Mouse (Mus musculus) MEL (cell line): Measurements from ENCODE around the gene Mynn. TPM values are rescaled to one million over a fixed set of nuclear protein-coding genes. Genes with fewer than 3 reads are reported as not detected.

Experiments used
- DNase-seq: peaks from one replicate; pipeline ENCODE4 v3.0.0; 2011; ENCODE audit warnings: low read depth, low spot score
- H3K27ac ChIP-seq: 2 replicates; pipeline ENCODE4 v1.5.1; 2012; ENCODE audit warnings: low read depth, mild to moderate bottlenecking, control low read depth, low read length, moderate library complexity; ENCODE audit not compliant: control insufficient read depth
- H3K27me3 ChIP-seq, 2 experiments: fragments of 150-350 bp in 1 of 2; sonication (generic) in 1 of 2; 2 replicates each; pipeline ENCODE4 v1.6.1; 2012; ENCODE audit warnings: low read length in 2 of 2, mild to moderate bottlenecking in 2 of 2, improper control_type of control experiment in 1 of 2, moderate library complexity in 1 of 2; ENCODE audit not compliant: insufficient read depth in 2 of 2, control insufficient read depth in 1 of 2
- H3K36me3 ChIP-seq, 2 experiments: 2 replicates each; pipeline ENCODE4 v1.6.1; 2012 to 2014; ENCODE audit warnings: low read length in 2 of 2, improper control_type of control experiment in 1 of 2, inconsistent platforms in 1 of 2, mild to moderate bottlenecking in 1 of 2; ENCODE audit not compliant: insufficient read depth in 2 of 2, control insufficient read depth in 1 of 2
- H3K4me1 ChIP-seq, 2 experiments: fragments of 150-350 bp in 1 of 2; sonication (generic) in 1 of 2; 2 replicates each; pipeline ENCODE4 v1.6.1; 2012; ENCODE audit warnings: low read length in 2 of 2, improper control_type of control experiment in 1 of 2, mild to moderate bottlenecking in 1 of 2; ENCODE audit not compliant: insufficient read depth in 2 of 2, control insufficient read depth in 1 of 2
- H3K4me3 ChIP-seq, 2 experiments: fragments of 150-350 bp in 1 of 2; sonication (generic) in 1 of 2; 2 replicates each; pipeline ENCODE4 v1.5.1; 2012; ENCODE audit warnings: low read depth in 2 of 2, low read length in 2 of 2, mild to moderate bottlenecking in 2 of 2, moderate library complexity in 2 of 2, control low read depth in 1 of 2, improper control_type of control experiment in 1 of 2; ENCODE audit not compliant: control insufficient read depth in 1 of 2, insufficient read depth in 1 of 2
- H3K79me2 ChIP-seq: 2 replicates; pipeline ENCODE4 v1.6.1; 2012; ENCODE audit warnings: mild to moderate bottlenecking, low read length, moderate library complexity; ENCODE audit not compliant: control insufficient read depth, poor library complexity, insufficient read depth
- H3K9ac ChIP-seq: 2 replicates; pipeline ENCODE4 v1.6.1; 2012; ENCODE audit warnings: low read depth, mild to moderate bottlenecking, control low read depth, low read length, moderate library complexity; ENCODE audit not compliant: control insufficient read depth, poor library complexity, severe bottlenecking
- H3K9me3 ChIP-seq: fragments of 150-350 bp; sonication (generic); replicated peaks from 2 replicates; pipeline ENCODE4 v1.6.1; 2012; ENCODE audit warnings: mild to moderate bottlenecking, low read length, improper control_type of control experiment, moderate library complexity; ENCODE audit not compliant: insufficient read depth
- CTCF ChIP-seq, 3 experiments: IDR thresholded peaks in 2 of 3; conservative IDR thresholded peaks in 1 of 3; 2 replicates each; pipeline ENCODE4 v1.5.1; 2011 to 2012; ENCODE audit warnings: low read length in 3 of 3, low read depth in 2 of 3, mild to moderate bottlenecking in 2 of 3, improper control_type of control experiment in 1 of 3, inconsistent platforms in 1 of 3, mixed read lengths in 1 of 3, moderate library complexity in 1 of 3; ENCODE audit not compliant: control insufficient read depth in 1 of 3, insufficient read depth in 1 of 3, poor library complexity in 1 of 3, severe bottlenecking in 1 of 3
- ELF1 ChIP-seq: IDR thresholded peaks from 2 replicates; pipeline ENCODE4 v1.6.1; 2014; ENCODE audit warnings: low read depth, mild to moderate bottlenecking, inconsistent platforms, low read length, improper control_type of control experiment, moderate library complexity
- GABPA ChIP-seq: IDR thresholded peaks from 2 replicates; pipeline ENCODE4 v1.6.1; 2012; ENCODE audit warnings: low read depth, mild to moderate bottlenecking, inconsistent platforms, low read length, improper control_type of control experiment, moderate library complexity
- JUND ChIP-seq: IDR thresholded peaks from 2 replicates; pipeline ENCODE4 v1.6.1; 2011; ENCODE audit warnings: low read depth, mild to moderate bottlenecking, improper control_type of control experiment, low read length
- MXI1 ChIP-seq: IDR thresholded peaks from 2 replicates; pipeline ENCODE4 v1.6.1; 2011; ENCODE audit warnings: mild to moderate bottlenecking, low read depth, low read length, improper control_type of control experiment
- MYB ChIP-seq: IDR thresholded peaks from 2 replicates; pipeline ENCODE4 v1.6.1; 2011; ENCODE audit warnings: mild to moderate bottlenecking, low read depth, low read length, improper control_type of control experiment
- POLR2AphosphoS2 ChIP-seq: IDR thresholded peaks from 2 replicates; pipeline ENCODE4 v1.6.1; 2011; ENCODE audit warnings: low read length, improper control_type of control experiment
- RAD21 ChIP-seq: IDR thresholded peaks from 2 replicates; pipeline ENCODE4 v1.6.1; 2011; ENCODE audit warnings: mild to moderate bottlenecking, low read depth, low read length, improper control_type of control experiment
- RCOR1 ChIP-seq: IDR thresholded peaks from 2 replicates; pipeline ENCODE4 v1.6.1; 2012; ENCODE audit warnings: low read depth, mild to moderate bottlenecking, inconsistent platforms, low read length, improper control_type of control experiment
- SMC3 ChIP-seq: IDR thresholded peaks from 2 replicates; pipeline ENCODE4 v1.6.1; 2011; ENCODE audit warnings: low read depth, low read length, improper control_type of control experiment
- TAL1 ChIP-seq: IDR thresholded peaks from 2 replicates; pipeline ENCODE4 v1.6.1; 2012; ENCODE audit warnings: mild to moderate bottlenecking, inconsistent platforms, low read length, moderate library complexity, mixed read lengths
- TCF12 ChIP-seq: IDR thresholded peaks from 2 replicates; pipeline ENCODE4 v1.6.1; 2014; ENCODE audit warnings: low read depth, mild to moderate bottlenecking, inconsistent platforms, low read length, improper control_type of control experiment, moderate library complexity
- USF2 ChIP-seq, 2 experiments: IDR thresholded peaks; 2 replicates each; pipeline ENCODE4 v1.6.1; 2011 to 2012; ENCODE audit warnings: improper control_type of control experiment in 2 of 2, low read length in 2 of 2, borderline replicate concordance in 1 of 2, inconsistent platforms in 1 of 2, low read depth in 1 of 2, mild to moderate bottlenecking in 1 of 2; ENCODE audit not compliant: insufficient read depth in 1 of 2
- ZC3H11A ChIP-seq: IDR thresholded peaks from 2 replicates; pipeline ENCODE4 v1.6.1; 2012; ENCODE audit warnings: low read depth, mild to moderate bottlenecking, inconsistent platforms, low read length, improper control_type of control experiment
- ZMIZ1 ChIP-seq: IDR thresholded peaks from 2 replicates; pipeline ENCODE4 v1.6.1; 2012; ENCODE audit warnings: low read depth, mild to moderate bottlenecking, inconsistent platforms, low read length, improper control_type of control experiment, moderate library complexity
- polyA plus RNA-seq, 2 experiments: library from polyadenylated mRNA; stranded (reverse) in 1 of 2; unstranded in 1 of 2; fragments of >175 nt in 1 of 2; fragments of >200 nt in 1 of 2; gene quantifications; 2 replicates each; pipeline versions ENCODE4 v1.2.1 to v1.2.4; 2012; ENCODE audit warnings: low replicate concordance in 2 of 2, low read depth in 1 of 2; ENCODE audit not compliant: insufficient read length in 2 of 2, insufficient read depth in 1 of 2, missing spikeins in 1 of 2
- total RNA-seq: library from RNA; depleted of rRNA; stranded (reverse); fragments of 300-350 nt; gene quantifications from 2 replicates; pipeline ENCODE4 v1.2.3, GENCODE M21; 2012

The Mynn gene
- total and polyA plus RNA-seq, 3 experiments, result 12.3 to 17.0 TPM; not detected in 1

- Histone ChIP-seq H3K27ac (0 out of 2 replicates have a peak overlapping the region, but pooled peaks have one; percentile 24), H3K79me2 (no peaks in the 10 kb centered on the region), H3K4me1 (no peaks in the 10 kb centered on the region), H3K4me3 (no peak overlapping the region), H3K36me3 (0 out of 4 replicates have a peak, but pooled peaks cover 0 to 2% of the 10 kb centered on the region in 2 experiments), H3K27me3 (no peaks in the 10 kb centered on the region), H3K9ac (no peak overlapping the region), H3K9me3 (no peaks in the 10 kb centered on the region)
- TF ChIP-seq MYB (no peak), JUND (no peak), TAL1 (no peak), RCOR1 (no peak), MXI1 (no peak)
- peak; percentile 41 for DNase-seq
Observed at GRCm38 (mm10) chr3:30620132-30620531, 18.3 kb downstream of the Mynn start.

DNA sequence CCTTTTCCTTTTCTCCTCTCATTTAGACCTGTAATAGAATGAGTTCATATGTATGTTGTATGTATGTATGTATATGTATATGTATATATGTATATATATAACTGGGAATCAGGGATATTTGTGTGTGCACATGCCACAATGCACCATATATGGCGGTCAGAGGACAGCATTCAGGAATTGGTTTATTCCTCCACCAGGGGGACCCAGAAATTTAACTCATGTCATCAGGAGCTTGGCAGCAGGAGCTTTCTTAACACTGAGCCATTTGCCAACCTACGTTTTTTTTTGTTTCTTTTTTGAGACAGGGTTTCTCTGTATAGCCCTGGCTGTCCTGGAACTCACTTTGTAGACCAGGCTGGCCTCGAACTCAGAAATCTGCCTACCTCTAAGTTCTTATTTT is 31.8 kb downstream of the Mynn start:
- no peaks in the 10 kb centered on the region for H3K27me3 ChIP-seq
- DNase-seq, result peak; percentile 28
- H3K27ac ChIP-seq, result no peak overlapping the region
- H3K4me1 ChIP-seq, result no peaks in the 10 kb centered on the region
- H3K4me3 ChIP-seq, result no peak overlapping the region
- H3K36me3 ChIP-seq, result no peaks in the 10 kb centered on the region
- no peak overlapping the region for H3K9ac ChIP-seq
- no peaks in the 10 kb centered on the region for H3K79me2 ChIP-seq
- no peaks in the 10 kb centered on the region for H3K9me3 ChIP-seq
- TF ChIP-seq TCF12 (no peak), MYB (no peak), CTCF (IDR thresholded peaks at IDR 0.05 in 2 of 3, conservative IDR thresholded peaks at IDR 0.05 in 1 of 3; ENCODE audit: control insufficient read depth in 1 of 3, insufficient read depth in 1 of 3, low read depth in 2 of 3, low read length in 3 of 3, poor library complexity in 1 of 3, severe bottlenecking in 1 of 3) (peak in 1 of 3 experiments; percentile 42; a peak in 2 of 6 replicates), ZC3H11A (0 out of 2 replicates have a peak, but pooled peaks have one; percentile 29), RCOR1 (no peak), SMC3 (peak; percentile 45), POLR2AphosphoS2 (no peak), ELF1 (no peak), RAD21 (peak; percentile 30)
- TF ChIP-seq, all 39 proteins: peak for 4

GRCm38 (mm10) chr3:30635629-30636028 is 33.8 kb downstream of the Mynn start:
- DNase-seq, result peak; percentile 14
- Histone ChIP-seq H3K79me2 (no peaks in the 10 kb centered on the region), H3K9me3 (no peaks in the 10 kb centered on the region), H3K27me3 (no peaks in the 10 kb centered on the region), H3K27ac (no peak overlapping the region), H3K4me3 (no peak overlapping the region), H3K4me1 (peaks cover 0 to 3% of the 10 kb centered on the region in 2 experiments; a peak in 2 of 4 replicates), H3K9ac (no peak overlapping the region), H3K36me3 (no peaks in the 10 kb centered on the region)
- TF ChIP-seq ZMIZ1 (no peak), CTCF (IDR thresholded peaks at IDR 0.05 in 2 of 3, conservative IDR thresholded peaks at IDR 0.05 in 1 of 3; ENCODE audit: control insufficient read depth in 1 of 3, insufficient read depth in 1 of 3, low read depth in 2 of 3, low read length in 3 of 3, poor library complexity in 1 of 3, severe bottlenecking in 1 of 3) (peak in 2 of 3 experiments; percentile 34 to 43; a peak in 5 of 6 replicates), RAD21 (peak; percentile 18), SMC3 (peak; percentile 18; the same call in 1 of the 2 replicates), USF2 (IDR thresholded peaks at IDR 0.05; ENCODE audit: borderline replicate concordance in 1 of 2, insufficient read depth in 1 of 2, low read depth in 1 of 2, low read length in 2 of 2) (no peak), GABPA (no peak), TCF12 (no peak)
